Mouse (Mus musculus) limb, embryonic 15.5 days (tissue): ENCODE measurements around the gene Apol7a. TPM values are rescaled to one million over a fixed set of nuclear protein-coding genes. Genes with fewer than 3 reads are reported as not detected.
"Not testable (repeated sequence)": the region's sequence is repeated elsewhere in the genome, so short reads cannot be mapped to it uniquely, and the experiment has no call there.

ENCODE experiments used
- ATAC-seq: fragments of 200-750 bp; cut with Nextera tagmentation; 2 replicates; pipeline ENCODE4 v1.8.0; 2017; ENCODE audit warnings: low read depth, moderate TSS enrichment; ENCODE audit not compliant: insufficient number of reproducible peaks, low FRiP score, low TSS enrichment
- H3K27ac ChIP-seq: fragments of 300-500 bp; sonication (generic); 2 replicates; pipeline ENCODE4 v1.5.1; 2015; ENCODE audit warnings: moderate library complexity, mild to moderate bottlenecking, inconsistent platforms
- H3K27me3 ChIP-seq: fragments of 300-500 bp; sonication (generic); 2 replicates; pipeline ENCODE4 v1.6.1; 2015; ENCODE audit warnings: inconsistent platforms
- H3K36me3 ChIP-seq: fragments of 300-500 bp; sonication (generic); 2 replicates; pipeline ENCODE4 v1.6.1; 2015; ENCODE audit warnings: inconsistent platforms
- H3K4me1 ChIP-seq: fragments of 300-500 bp; sonication (generic); 2 replicates; pipeline ENCODE4 v1.6.1; 2015; ENCODE audit warnings: inconsistent platforms
- H3K4me2 ChIP-seq: fragments of 300-500 bp; sonication (generic); 2 replicates; pipeline ENCODE4 v1.6.1; 2015; ENCODE audit warnings: mild to moderate bottlenecking, inconsistent platforms
- H3K4me3 ChIP-seq: fragments of 300-500 bp; sonication (generic); 2 replicates; pipeline ENCODE4 v1.5.1; 2015; ENCODE audit warnings: mild to moderate bottlenecking, inconsistent platforms
- H3K9ac ChIP-seq: fragments of 300-500 bp; sonication (generic); 2 replicates; pipeline ENCODE4 v1.6.1; 2015; ENCODE audit warnings: inconsistent platforms
- H3K9me3 ChIP-seq: fragments of 300-500 bp; sonication (generic); 2 replicates; pipeline ENCODE4 v1.6.1; 2016; ENCODE audit warnings: inconsistent platforms
- WGBS: fragments of 180-500 bp; shearing (Covaris S2); methylation state at CpG from one replicate; pipeline ENCODE4 v1.1.7; 2015; 5-methylcytosine and 5-hydroxymethylcytosine counted together
- polyA plus RNA-seq: library from polyadenylated mRNA; unstranded; fragments of >200 nt; fragmentation: Nextera tagmentation; extraction: Ambion mirVana; gene quantifications from 2 replicates; pipeline ENCODE4 v1.2.1, GENCODE M21; 2015

Apol7a gene
- polyA plus RNA-seq, 1 experiment from 2014 or later: 0.65 TPM

DNA sequence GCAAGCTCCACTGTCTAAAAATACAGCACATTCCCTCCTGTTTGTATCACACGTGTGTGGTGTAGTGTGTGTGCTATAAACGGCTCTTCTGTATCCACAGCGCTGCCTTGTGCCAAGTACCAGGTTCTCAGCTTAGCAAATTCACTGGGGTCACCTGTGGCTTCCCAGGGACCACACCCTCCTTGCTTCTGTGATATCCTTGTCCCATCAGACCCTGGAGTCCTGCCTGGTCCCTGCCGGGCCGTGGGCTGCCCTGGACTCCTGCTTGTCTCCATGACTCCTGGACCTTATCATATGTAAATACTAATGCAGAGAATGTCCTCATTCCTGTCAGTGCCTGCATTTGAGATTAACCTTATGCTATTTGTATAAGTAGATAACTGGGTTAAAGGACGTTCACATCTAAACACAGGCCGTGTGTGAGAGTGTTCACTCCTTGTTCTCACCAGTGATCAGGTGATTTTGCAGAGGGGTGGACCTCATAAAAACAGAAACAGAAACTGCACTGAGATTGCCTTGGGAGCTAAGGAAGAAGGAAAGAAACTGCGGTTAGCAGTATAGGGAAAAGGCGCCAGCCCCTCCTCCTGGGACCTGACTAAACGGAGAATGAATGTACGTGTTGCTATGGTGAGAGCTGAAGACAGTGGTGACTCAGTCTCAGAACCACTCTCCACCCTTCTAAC lies 1.3 kb downstream of the Apol7a start:
- not testable (repeated sequence) for H3K9me3 ChIP-seq, ATAC-seq, H3K27me3 ChIP-seq, H3K27ac ChIP-seq, H3K36me3 ChIP-seq, H3K4me2 ChIP-seq, H3K4me3 ChIP-seq, H3K9ac ChIP-seq, H3K4me1 ChIP-seq
- 52% methylated on average over 11 of the region's 11 CpGs for WGBS

DNA sequence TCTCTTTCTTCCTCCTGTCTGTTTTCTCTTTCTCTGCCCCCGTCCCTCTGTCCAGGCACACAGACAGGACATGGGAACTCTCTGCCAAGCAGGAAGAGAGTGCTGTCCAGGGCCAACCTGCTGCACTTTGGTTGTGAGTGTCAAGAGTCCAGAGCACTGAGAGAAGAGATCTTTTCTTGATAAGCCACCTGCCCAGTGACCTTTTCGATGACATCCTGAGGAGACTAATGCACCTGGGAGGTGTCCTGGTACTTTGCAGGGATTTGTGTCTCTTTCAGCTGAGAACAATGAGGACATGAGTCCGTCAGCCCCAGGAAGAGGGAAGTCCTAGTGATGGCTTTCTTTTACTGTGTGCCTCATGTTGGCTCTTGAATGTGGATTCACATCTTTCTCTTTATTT lies 5.1 kb downstream of the Apol7a start:
- not testable (repeated sequence) for H3K9me3 ChIP-seq, H3K4me3 ChIP-seq, ATAC-seq, H3K4me2 ChIP-seq, H3K27me3 ChIP-seq, H3K4me1 ChIP-seq, H3K9ac ChIP-seq, H3K27ac ChIP-seq, H3K36me3 ChIP-seq
- 65% methylated on average over 3 of the region's 3 CpGs for WGBS

DNA sequence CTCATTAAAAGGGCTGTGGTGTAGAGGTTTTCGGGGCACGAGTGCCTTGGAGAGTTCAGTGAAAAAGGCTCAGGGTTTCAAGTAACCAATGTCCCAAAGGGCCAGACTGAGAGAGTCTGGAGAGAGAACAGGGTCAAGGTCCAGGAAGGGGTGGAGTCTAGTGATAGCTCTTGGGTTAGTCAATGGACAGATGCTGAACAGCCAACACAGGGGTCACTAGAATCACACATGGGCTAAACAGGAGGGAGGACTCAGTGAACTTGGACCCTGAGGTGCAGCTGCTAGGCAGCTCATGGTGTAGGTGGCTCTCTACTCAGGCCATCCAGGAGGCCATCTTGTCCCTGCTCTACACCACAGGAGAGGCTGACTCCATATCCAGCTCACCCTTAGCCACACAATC lies 11.4 kb downstream of the Apol7a start:
- Histone ChIP-seq H3K27me3 (no peaks in the 10 kb centered on the region), H3K4me2 (no peak overlapping the region), H3K36me3 (no peaks in the 10 kb centered on the region), H3K9ac (no peak overlapping the region), H3K4me1 (no peaks in the 10 kb centered on the region), H3K27ac (no peak overlapping the region), H3K9me3 (no peaks in the 10 kb centered on the region), H3K4me3 (no peak overlapping the region)
- no peak for ATAC-seq
- 72% methylated on average over 2 of the region's 2 CpGs for WGBS

DNA sequence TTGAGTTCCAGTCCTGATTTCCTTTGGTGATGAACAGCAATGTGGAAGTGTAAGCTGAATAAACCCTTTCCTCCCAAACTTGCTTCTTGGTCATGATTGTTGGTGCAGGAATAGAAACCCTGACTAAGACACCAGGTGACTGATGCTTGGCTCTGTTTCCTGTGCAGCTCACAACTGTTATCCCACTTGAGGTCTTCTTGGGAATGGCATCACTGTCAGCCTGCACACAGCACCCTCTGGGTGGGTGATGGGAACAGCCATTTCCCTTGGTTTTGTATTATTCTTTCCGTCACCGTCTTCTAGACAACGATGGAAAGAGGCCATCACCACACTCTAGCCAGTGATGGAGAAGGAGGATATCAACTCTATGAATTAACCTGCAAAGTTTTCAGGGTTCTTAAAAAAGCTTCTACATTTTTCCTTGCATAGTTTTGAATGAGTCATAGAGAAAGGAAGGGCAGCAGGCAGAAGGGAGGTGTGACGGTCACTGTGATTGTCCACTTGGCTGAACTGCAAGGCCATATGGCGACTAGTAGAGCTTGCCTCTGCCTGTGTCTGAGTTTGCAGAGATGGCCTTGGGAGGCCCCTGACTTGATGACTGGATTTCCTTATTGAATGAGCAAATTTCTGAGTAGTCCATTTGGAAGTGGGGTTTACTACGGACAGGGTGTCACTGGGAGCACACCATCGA lies 14.4 kb downstream of the Apol7a start:
- Histone ChIP-seq H3K27me3 (no peaks in the 10 kb centered on the region), H3K27ac (no peak overlapping the region), H3K36me3 (no peaks in the 10 kb centered on the region), H3K4me2 (no peak overlapping the region), H3K9ac (no peak overlapping the region), H3K9me3 (no peaks in the 10 kb centered on the region), H3K4me1 (no peaks in the 10 kb centered on the region), H3K4me3 (no peak overlapping the region)
- 90% methylated on average over 7 of the region's 7 CpGs for WGBS
- ATAC-seq: no peak

DNA sequence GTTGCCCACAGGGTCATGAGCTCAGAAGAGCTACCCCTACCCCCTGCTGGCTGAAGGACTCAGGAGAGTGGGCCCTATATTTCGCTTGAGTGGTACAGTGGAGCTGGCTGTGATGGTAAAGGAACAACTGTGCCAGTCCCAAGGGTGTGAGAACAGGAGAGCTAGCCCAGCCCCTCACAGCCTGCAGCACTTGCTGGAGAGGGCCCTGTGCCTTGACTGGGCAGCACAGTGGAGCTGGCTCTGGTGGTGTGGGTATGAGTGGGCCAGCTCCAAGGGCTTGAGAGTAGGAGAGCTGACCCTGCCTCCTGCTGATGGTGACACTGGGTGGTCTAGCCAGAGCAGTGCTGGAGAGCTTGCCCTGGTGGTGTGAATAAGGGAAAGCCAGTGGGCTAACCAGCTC lies 16.0 kb downstream of the Apol7a start:
- no peak overlapping the region for H3K4me3 ChIP-seq
- H3K27me3 ChIP-seq: no peaks in the 10 kb centered on the region
- no peaks in the 10 kb centered on the region for H3K9me3 ChIP-seq
- H3K4me2 ChIP-seq: no peak overlapping the region
- no peak for ATAC-seq
- WGBS: 48% methylated on average over 1 of the region's 1 CpGs
- no peaks in the 10 kb centered on the region for H3K36me3 ChIP-seq
- no peak overlapping the region for H3K27ac ChIP-seq
- no peaks in the 10 kb centered on the region for H3K4me1 ChIP-seq
- no peak overlapping the region for H3K9ac ChIP-seq

DNA sequence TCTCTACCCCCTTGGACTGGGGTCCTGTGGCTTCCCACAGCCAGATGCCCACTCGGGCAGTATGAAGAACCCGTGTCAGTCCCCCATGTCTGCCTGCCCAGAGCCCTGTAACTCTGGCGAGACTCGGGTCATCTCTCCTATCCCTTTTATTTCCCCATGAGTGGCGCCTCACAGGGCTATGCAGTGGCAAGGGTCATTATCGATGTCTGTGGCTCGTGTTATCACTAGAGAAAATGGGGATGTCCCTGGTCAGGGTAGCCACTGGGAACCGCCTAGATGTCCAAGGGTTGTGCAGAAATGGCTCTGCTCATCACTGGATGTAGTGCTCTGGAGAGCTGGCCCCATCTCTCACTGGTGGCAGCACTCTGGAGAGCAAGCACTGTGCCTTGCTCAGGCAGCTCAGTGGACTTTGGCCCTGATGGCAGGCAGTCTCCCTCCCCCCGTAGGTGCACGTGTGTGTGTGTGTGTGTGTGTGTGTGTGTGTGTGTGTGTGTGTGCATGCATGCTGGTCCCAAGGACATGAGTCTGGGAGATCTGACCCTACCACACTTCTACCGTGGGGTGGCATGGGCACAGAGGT lies 16.5 kb downstream of the Apol7a start:
- H3K9ac ChIP-seq: no peak overlapping the region
- 81% methylated on average over 11 of the region's 11 CpGs for whole genome bisulfite sequencing
- no peak for ATAC-seq

DNA sequence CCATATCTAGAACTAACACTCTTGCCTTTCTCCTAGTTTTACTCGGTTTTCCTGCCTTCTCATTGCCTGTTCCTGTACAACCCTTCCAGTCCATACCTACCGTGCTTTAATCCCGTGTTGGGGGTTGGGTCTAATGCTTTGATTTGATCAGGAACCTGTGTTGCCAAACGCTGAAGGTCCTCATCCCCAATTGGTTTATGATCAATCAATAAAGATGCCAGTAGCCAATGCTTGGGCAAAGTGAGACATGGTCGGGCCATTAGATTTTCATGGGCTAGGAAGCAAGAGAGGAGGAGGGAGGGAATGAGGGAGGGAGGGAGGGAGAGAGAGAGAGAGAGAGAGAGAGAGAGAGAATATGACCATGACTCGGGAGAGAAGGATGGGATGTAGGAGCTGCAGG lies 17.4 kb downstream of the Apol7a start:
- Histone ChIP-seq H3K9ac (no peak overlapping the region), H3K9me3 (no peaks in the 10 kb centered on the region), H3K4me1 (no peaks in the 10 kb centered on the region), H3K4me2 (no peak overlapping the region), H3K27me3 (no peaks in the 10 kb centered on the region), H3K36me3 (no peaks in the 10 kb centered on the region), H3K4me3 (no peak overlapping the region), H3K27ac (no peak overlapping the region)
- WGBS: 66% methylated on average over 6 of the region's 6 CpGs
- ATAC-seq: no peak

More for the DNA sequence above, 16.5 kb downstream of the Apol7a start:
- Histone ChIP-seq H3K36me3 (no peaks in the 10 kb centered on the region), H3K4me3 (no peak overlapping the region), H3K9me3 (no peaks in the 10 kb centered on the region), H3K27me3 (no peaks in the 10 kb centered on the region), H3K4me1 (no peaks in the 10 kb centered on the region), H3K4me2 (no peak overlapping the region), H3K27ac (no peak overlapping the region)

DNA sequence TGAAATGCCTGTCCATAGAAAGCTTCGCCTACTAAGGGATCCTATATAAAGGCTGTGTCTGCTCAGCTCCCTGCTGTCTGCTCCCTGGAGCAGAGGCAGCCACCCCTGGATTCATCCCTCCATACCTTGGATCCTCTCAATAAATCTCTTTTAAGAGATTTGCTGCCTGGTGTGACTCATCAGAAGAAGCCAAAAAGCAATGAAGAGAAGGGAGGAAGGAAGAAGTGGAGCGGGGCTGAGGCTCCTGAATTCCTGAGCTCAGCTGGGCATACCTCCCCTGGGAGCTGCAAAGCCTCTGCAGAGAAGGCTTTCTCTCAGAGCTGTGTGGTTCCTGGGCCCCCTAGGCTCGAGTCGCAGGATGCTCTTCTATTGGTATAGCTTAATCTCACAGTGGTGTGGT lies 19.0 kb downstream of the Apol7a start:
- no peak overlapping the region for H3K27ac ChIP-seq
- no peaks in the 10 kb centered on the region for H3K9me3 ChIP-seq
- no peaks in the 10 kb centered on the region for H3K4me1 ChIP-seq
- no peaks in the 10 kb centered on the region for H3K36me3 ChIP-seq
- H3K4me2 ChIP-seq: no peak overlapping the region
- WGBS: 42% methylated on average over 4 of the region's 4 CpGs
- no peak overlapping the region for H3K4me3 ChIP-seq
- no peak overlapping the region for H3K9ac ChIP-seq
- no peaks in the 10 kb centered on the region for H3K27me3 ChIP-seq
- ATAC-seq: no peak

DNA sequence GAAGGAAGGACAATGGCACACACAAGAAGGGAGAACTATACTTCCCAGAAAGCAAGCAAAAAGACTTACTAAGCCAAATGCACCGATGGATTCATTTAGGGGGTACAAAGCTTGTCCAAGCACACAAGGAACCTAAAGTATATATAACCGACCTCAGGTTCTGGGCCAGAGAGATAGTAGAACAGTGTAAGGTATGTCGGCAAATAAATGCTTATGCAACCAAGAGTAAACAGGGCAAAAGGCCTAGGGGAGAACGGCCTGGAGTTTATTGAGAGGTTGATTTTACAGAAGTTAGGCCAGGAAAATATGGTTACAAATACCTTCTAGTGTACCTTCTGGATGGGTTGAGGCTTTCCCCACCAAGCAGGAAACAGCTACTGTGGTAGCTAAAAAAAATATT lies 21.5 kb downstream of the Apol7a start:
- 87% methylated on average over 4 of the region's 4 CpGs for WGBS
- Histone ChIP-seq H3K27ac (no peak overlapping the region), H3K9ac (no peak overlapping the region), H3K4me2 (no peak overlapping the region), H3K4me3 (no peak overlapping the region), H3K4me1 (no peaks in the 10 kb centered on the region), H3K9me3 (no peaks in the 10 kb centered on the region), H3K36me3 (no peaks in the 10 kb centered on the region), H3K27me3 (no peaks in the 10 kb centered on the region)
- ATAC-seq: no peak

DNA sequence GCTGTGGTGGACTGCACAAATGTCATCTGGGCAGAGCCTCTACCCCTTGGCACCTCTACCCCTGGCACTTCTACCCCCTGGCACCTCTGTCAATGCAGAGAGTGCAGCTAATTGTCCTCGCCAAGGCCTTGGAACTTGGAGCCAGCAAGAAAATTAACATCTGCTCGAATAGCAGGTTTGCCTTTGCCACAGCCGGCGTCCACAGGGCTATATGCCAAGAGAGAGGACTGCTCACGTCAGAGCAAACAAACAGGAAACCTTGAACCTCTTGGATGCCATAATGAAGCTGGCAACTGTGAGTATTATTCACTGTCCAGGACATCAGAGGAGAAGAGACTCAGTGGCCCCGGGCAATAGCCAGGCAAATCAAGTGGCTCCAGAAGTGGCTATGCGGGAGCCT lies 22.0 kb downstream of the Apol7a start:
- Histone ChIP-seq H3K4me1 (no peaks in the 10 kb centered on the region), H3K9ac (no peak overlapping the region), H3K9me3 (no peaks in the 10 kb centered on the region), H3K4me2 (no peak overlapping the region), H3K4me3 (no peak overlapping the region), H3K36me3 (no peaks in the 10 kb centered on the region), H3K27ac (no peak overlapping the region), H3K27me3 (no peaks in the 10 kb centered on the region)
- no peak for ATAC-seq
- 74% methylated on average over 7 of the region's 7 CpGs for WGBS

DNA sequence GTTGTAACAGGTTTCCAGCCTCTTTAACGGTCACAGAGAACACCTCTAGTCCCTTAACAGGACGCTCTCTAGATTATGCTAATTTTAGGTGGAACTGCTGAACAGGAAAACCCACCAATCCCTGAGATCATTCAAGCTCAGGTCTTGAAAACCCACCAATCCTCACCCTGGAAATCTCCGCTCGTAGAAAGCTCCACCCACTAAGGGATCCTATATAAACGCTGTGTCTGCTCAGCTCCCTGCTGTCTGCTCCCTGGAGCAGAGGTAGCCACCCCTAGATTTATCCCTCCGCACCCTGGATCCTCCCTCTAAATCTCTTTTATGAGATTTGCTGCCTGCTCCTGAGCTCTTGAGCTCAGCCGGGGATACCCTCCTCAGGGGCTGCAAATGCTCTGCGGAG lies 28.3 kb downstream of the Apol7a start:
- H3K36me3 ChIP-seq: no peaks in the 10 kb centered on the region
- no peak overlapping the region for H3K27ac ChIP-seq
- H3K4me1 ChIP-seq: peaks cover 31% of the 10 kb centered on the region
- no peaks in the 10 kb centered on the region for H3K27me3 ChIP-seq
- no peak overlapping the region for H3K9ac ChIP-seq
- no peak overlapping the region for H3K4me2 ChIP-seq
- H3K4me3 ChIP-seq: no peak overlapping the region
- no peak for ATAC-seq
- no peaks in the 10 kb centered on the region for H3K9me3 ChIP-seq
- WGBS: 82% methylated on average over 8 of the region's 8 CpGs

DNA sequence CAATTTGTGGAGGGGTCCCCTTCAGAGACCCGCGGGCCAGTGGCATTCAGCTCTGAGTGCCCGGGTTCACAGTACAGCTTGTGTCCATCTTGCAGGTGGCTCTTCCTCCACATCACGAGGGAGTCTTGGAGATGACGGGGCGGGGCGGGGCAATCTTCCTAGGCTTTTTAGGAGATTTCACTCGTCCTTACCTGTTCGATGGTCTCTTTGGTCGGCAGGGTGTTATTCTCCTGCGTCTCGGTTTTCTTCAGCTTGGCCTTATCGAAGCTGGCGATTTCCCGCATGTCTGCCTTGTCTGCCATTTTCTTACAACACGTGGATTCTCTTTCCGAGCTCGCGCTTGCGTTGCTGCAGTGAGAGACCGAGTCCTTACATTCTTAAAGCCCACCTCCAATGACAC lies 28.9 kb downstream of the Apol7a start:
- ATAC-seq: no peak
- WGBS: 94% methylated on average over 21 of the region's 21 CpGs
- H3K4me1 ChIP-seq: peaks cover 37% of the 10 kb centered on the region
- H3K4me3 ChIP-seq: no peak overlapping the region
- H3K36me3 ChIP-seq: no peaks in the 10 kb centered on the region
- H3K27me3 ChIP-seq: no peaks in the 10 kb centered on the region
- H3K27ac ChIP-seq: no peak overlapping the region
- H3K9ac ChIP-seq: no peak overlapping the region
- H3K4me2 ChIP-seq: no peak overlapping the region
- H3K9me3 ChIP-seq: no peaks in the 10 kb centered on the region
